Mouse (Mus musculus) testis, postnatal 14 days (tissue): Measurements from ENCODE around the gene Syt12.
"Not testable (repeated sequence)": the region's sequence is repeated elsewhere in the genome, so short reads cannot be mapped to it uniquely, and the experiment has no call there.

Experiments used
- DNase-seq: peaks from one replicate; pipeline ENCODE4 v3.0.0; 2021; ENCODE audit warnings: low spot score

Gene Syt12

GRCm38 (mm10) chr19:4487877-4488276 is 10.6 kb upstream of the Syt12 start:
- DNase-seq, result peak; percentile 24

- no peak for DNase-seq
Measured at GRCm38 (mm10) chr19:4485006-4485405, 7.8 kb upstream of the Syt12 start.

GRCm38 (mm10) chr19:4482111-4482859 is 5.0 kb upstream of the Syt12 start:
- DNase-seq, result no peak

GRCm38 (mm10) chr19:4481326-4481725 is 4.1 kb upstream of the Syt12 start:
- DNase-seq, result no peak

GRCm38 (mm10) chr19:4480041-4480440 is 2.8 kb upstream of the Syt12 start:
- DNase-seq, result no peak

GRCm38 (mm10) chr19:4478190-4478516 is 906 bp upstream of the Syt12 start:
- DNase-seq, result no peak

GRCm38 (mm10) chr19:4476601-4477257 is 518 bp downstream of the Syt12 start:
- DNase-seq, result peak; percentile 15

GRCm38 (mm10) chr19:4475224-4475925 is 1.9 kb downstream of the Syt12 start:
- DNase-seq, result no peak

- no peak for DNase-seq
Measured at GRCm38 (mm10) chr19:4474739-4475138, 2.5 kb downstream of the Syt12 start.

- DNase-seq, result no peak
Measured at GRCm38 (mm10) chr19:4473549-4473948, 3.7 kb downstream of the Syt12 start.

GRCm38 (mm10) chr19:4468363-4468762 is 8.9 kb downstream of the Syt12 start:
- peak; percentile 47 for DNase-seq

GRCm38 (mm10) chr19:4464666-4465065 is 12.6 kb downstream of the Syt12 start:
- DNase-seq, result no peak

GRCm38 (mm10) chr19:4461981-4462380 is 15.3 kb downstream of the Syt12 start:
- DNase-seq, result no peak

GRCm38 (mm10) chr19:4456227-4456626 is 21.0 kb downstream of the Syt12 start:
- peak; percentile 46 for DNase-seq

- no peak for DNase-seq
Measured at GRCm38 (mm10) chr19:4455071-4455800, 22.0 kb downstream of the Syt12 start.

- not testable (repeated sequence) for DNase-seq
Measured at GRCm38 (mm10) chr19:4454040-4454439, 23.2 kb downstream of the Syt12 start.

GRCm38 (mm10) chr19:4452525-4452924 is 24.7 kb downstream of the Syt12 start:
- no peak for DNase-seq

- DNase-seq, result no peak
Measured at GRCm38 (mm10) chr19:4451965-4452364, 25.3 kb downstream of the Syt12 start.

- no peak for DNase-seq
Measured at GRCm38 (mm10) chr19:4451098-4451497, 26.1 kb downstream of the Syt12 start.

- DNase-seq, result no peak
Measured at GRCm38 (mm10) chr19:4450666-4451065, 26.6 kb downstream of the Syt12 start.

- no peak for DNase-seq
Measured at GRCm38 (mm10) chr19:4449230-4449629, 28.0 kb downstream of the Syt12 start.

GRCm38 (mm10) chr19:4447445-4447844 is 29.8 kb downstream of the Syt12 start:
- DNase-seq, result no peak
